Mouse (Mus musculus) lung, postnatal 0 days (tissue): ENCODE measurements around the gene Usp33.

Source experiments
- CTCF ChIP-seq: IDR thresholded peaks from 2 replicates; pipeline ENCODE4 v1.5.1; 2016; ENCODE audit warnings: antibody characterized with exemption, mild to moderate bottlenecking
- EP300 ChIP-seq: IDR thresholded peaks from 2 replicates; pipeline ENCODE4 v1.6.1; 2016; ENCODE audit warnings: antibody characterized with exemption, mild to moderate bottlenecking, control low read depth

DNA sequence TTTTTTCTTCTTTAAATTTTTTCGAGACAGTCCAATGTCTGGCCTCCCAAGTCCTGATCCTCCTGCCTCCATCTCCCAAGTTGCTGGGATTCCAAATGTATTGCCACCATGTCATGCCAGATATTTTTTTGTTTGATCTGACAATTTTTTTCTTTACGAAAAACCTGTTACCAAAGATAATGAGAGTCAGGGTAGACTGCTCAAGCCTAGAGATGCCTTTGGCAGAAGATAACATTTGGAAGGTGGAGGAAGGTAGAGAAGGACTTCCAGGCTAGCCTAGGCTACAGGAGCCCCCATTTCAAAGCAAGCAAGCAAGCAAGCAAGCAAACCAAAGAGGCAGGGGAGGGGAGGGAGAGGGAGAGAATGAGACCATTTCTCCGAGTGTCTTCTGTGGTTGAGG lies 949 bp downstream of the Usp33 start:
- TF ChIP-seq CTCF (no peak), EP300 (no peak)
